Mouse (Mus musculus): ENCODE measurements around the gene Nsun7. TPM values are rescaled to one million over a fixed set of nuclear protein-coding genes. Genes with fewer than 3 reads are reported as not detected.

Gene Nsun7
- 1.3 and 1.6 TPM in 2 replicates for polyA plus RNA-seq (2015; fragmentation: Nextera tagmentation; extraction: Ambion mirVana)

GRCm38 (mm10) chr5:66259756-66260448, at the start of gene Nsun7:
TSS of gene Nsun7 (plus strand) at chr5:66259897.
- no peaks in the 10 kb centered on the region for H3K36me3 ChIP-seq
- peak within 1 kb of the TSS; percentile 52; the same call in 1 of the 2 replicates for H3K27ac ChIP-seq (replicated peaks)
- H3K9me3 ChIP-seq = no peaks in the 10 kb centered on the region
- under 1% methylated on average over 44 of the region's 44 CpGs for WGBS
- H3K4me1 ChIP-seq (replicated peaks) = peaks cover 14% of the 10 kb centered on the region
- no peaks in the 10 kb centered on the region for H3K27me3 ChIP-seq
- H3K4me2 ChIP-seq = peak within 1 kb of the TSS; percentile 88
- peak within 1 kb of the TSS; percentile 83 for H3K9ac ChIP-seq
- H3K4me3 ChIP-seq = peak within 1 kb of the TSS; percentile 66
- peak; percentile 90 for ATAC-seq (ENCODE audit: low read depth)

GRCm38 (mm10) chr5:66214395-66214935, 45.2 kb upstream of the Nsun7 start:
- no peaks in the 10 kb centered on the region for H3K9me3 ChIP-seq
- H3K9ac ChIP-seq = no peak overlapping the region
- H3K27ac ChIP-seq (replicated peaks) = no peak overlapping the region
- WGBS = 54% methylated on average over 7 of the region's 7 CpGs
- no peak overlapping the region for H3K4me2 ChIP-seq
- no peaks in the 10 kb centered on the region for H3K36me3 ChIP-seq
- no peak for ATAC-seq (ENCODE audit: low read depth)
- H3K27me3 ChIP-seq = no peaks in the 10 kb centered on the region
- no peak overlapping the region for H3K4me3 ChIP-seq
- H3K4me1 ChIP-seq (replicated peaks) = peaks cover 11% of the 10 kb centered on the region; the same call in 1 of the 2 replicates

DNA sequence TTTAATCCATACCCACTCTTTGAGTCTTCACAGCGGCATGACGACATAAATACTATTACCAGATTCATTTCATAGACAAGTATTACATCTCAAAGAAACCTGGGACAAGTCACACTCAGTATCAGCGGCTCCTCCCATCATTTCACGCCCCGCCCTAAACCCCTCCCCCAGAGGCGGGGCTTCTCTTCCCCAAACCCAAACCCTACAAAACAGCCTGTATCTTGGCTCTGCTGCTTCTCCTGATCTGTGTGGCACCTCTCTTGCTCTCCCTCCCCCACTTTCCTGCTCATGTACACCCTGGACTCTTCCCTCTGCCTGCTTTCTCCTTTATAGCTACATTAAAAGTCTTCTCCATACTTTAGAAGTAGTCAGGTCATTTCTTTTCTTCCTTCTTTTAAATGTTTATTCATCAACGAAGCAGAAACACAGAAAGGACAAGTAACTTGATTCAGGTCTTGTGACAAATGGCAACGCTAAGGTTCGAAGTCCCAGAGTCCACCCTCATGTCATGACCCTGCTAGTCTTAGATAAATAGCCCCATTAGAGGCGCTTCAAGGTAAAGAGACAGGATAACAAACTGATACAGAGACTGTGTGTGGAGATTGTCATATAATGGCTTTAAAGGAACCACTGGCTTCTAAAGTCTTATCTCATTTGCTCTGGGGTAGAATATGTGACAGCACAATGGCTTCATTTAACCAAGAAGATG, 44.0 kb upstream of the Nsun7 start:
- Histone ChIP-seq H3K4me3 (no peak overlapping the region), H3K36me3 (no peaks in the 10 kb centered on the region), H3K27ac (replicated peaks) (no peak overlapping the region), H3K4me1 (replicated peaks) (peaks cover 14% of the 10 kb centered on the region; the same call in 1 of the 2 replicates), H3K9me3 (no peaks in the 10 kb centered on the region), H3K27me3 (no peaks in the 10 kb centered on the region), H3K9ac (no peak overlapping the region), H3K4me2 (no peak overlapping the region)
- WGBS = 62% methylated on average over 10 of the region's 10 CpGs
- ATAC-seq (ENCODE audit: low read depth) = no peak

DNA sequence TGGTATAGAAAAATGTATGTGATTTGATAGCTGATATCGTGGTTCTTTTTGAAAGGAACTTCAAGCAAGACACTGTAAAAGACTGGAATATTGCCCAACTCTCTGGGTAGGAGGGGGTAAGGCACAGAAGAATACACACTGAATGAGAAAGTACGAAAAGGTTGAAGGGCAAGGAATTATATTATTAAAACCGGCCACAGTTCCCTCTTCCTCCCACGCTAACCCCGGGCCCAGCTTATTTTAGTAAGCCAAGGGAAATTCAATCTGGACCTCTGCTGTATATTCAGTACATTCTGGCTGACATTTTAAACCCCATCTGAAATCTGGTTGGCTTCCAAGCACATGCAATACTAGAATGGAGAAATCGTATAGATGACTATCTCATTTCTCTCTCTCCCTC, 40.0 kb upstream of the Nsun7 start:
- Histone ChIP-seq H3K27me3 (no peaks in the 10 kb centered on the region), H3K9me3 (no peaks in the 10 kb centered on the region), H3K36me3 (no peaks in the 10 kb centered on the region), H3K4me3 (no peak overlapping the region), H3K9ac (no peak overlapping the region), H3K4me1 (replicated peaks) (peaks cover 14% of the 10 kb centered on the region; the same call in 1 of the 2 replicates), H3K4me2 (no peak overlapping the region), H3K27ac (replicated peaks) (no peak overlapping the region)
- no peak for ATAC-seq (ENCODE audit: low read depth)
- WGBS = 73% methylated on average over 6 of the region's 6 CpGs

DNA sequence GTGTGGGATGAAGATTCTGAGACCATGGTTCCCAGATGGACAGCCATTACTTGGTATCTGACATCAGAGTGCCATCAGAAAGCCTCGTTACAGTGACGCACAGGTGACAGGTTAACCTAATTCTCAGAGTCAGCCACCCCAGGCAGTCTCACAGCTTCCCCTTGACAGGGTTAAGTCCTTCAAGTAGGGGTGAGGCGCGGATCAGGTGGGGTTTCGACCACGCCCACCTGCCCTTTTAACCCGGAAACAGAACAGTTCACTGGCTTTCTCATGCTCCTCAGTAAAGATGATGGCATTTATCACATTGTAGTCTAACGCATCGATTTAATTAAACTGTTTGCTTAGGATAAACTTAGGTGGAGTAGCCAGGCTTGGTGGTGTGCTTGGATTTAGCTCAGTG, 39.1 kb upstream of the Nsun7 start:
- Histone ChIP-seq H3K4me1 (replicated peaks) (peaks cover 14% of the 10 kb centered on the region; the same call in 1 of the 2 replicates), H3K27ac (replicated peaks) (no peak overlapping the region), H3K9me3 (no peaks in the 10 kb centered on the region), H3K9ac (no peak overlapping the region), H3K27me3 (no peaks in the 10 kb centered on the region), H3K4me3 (no peak overlapping the region), H3K36me3 (no peaks in the 10 kb centered on the region), H3K4me2 (no peak overlapping the region)
- ATAC-seq (ENCODE audit: low read depth) = no peak
- 83% methylated on average over 9 of the region's 9 CpGs for WGBS

- H3K9me3 ChIP-seq = no peaks in the 10 kb centered on the region
- WGBS = 91% methylated on average over 15 of the region's 15 CpGs
- no peaks in the 10 kb centered on the region for H3K36me3 ChIP-seq
- H3K4me3 ChIP-seq = no peak overlapping the region
- H3K4me1 ChIP-seq (replicated peaks) = peaks cover 14% of the 10 kb centered on the region; the same call in 1 of the 2 replicates
- H3K27ac ChIP-seq (replicated peaks) = no peak overlapping the region
- no peaks in the 10 kb centered on the region for H3K27me3 ChIP-seq
- no peak overlapping the region for H3K4me2 ChIP-seq
- H3K9ac ChIP-seq = no peak overlapping the region
- ATAC-seq (ENCODE audit: low read depth) = no peak
Observed at GRCm38 (mm10) chr5:66222916-66223315, 36.8 kb upstream of the Nsun7 start.

- H3K27ac ChIP-seq (replicated peaks) = no peak overlapping the region
- 93% methylated on average over 7 of the region's 7 CpGs for WGBS
- no peak overlapping the region for H3K4me2 ChIP-seq
- H3K9me3 ChIP-seq = no peaks in the 10 kb centered on the region
- no peaks in the 10 kb centered on the region for H3K36me3 ChIP-seq
- H3K27me3 ChIP-seq = no peaks in the 10 kb centered on the region
- no peak overlapping the region for H3K9ac ChIP-seq
- no peaks in the 10 kb centered on the region for H3K4me1 ChIP-seq (replicated peaks)
- ATAC-seq (ENCODE audit: low read depth) = no peak
- no peak overlapping the region for H3K4me3 ChIP-seq
Observed at GRCm38 (mm10) chr5:66226526-66226925, 33.2 kb upstream of the Nsun7 start.

- Histone ChIP-seq H3K4me1 (replicated peaks) (no peaks in the 10 kb centered on the region), H3K27me3 (no peaks in the 10 kb centered on the region), H3K4me3 (no peak overlapping the region), H3K9ac (no peak overlapping the region), H3K9me3 (no peaks in the 10 kb centered on the region), H3K36me3 (no peaks in the 10 kb centered on the region), H3K4me2 (no peak overlapping the region), H3K27ac (replicated peaks) (no peak overlapping the region)
- ATAC-seq (ENCODE audit: low read depth) = no peak
- WGBS = 92% methylated on average over 8 of the region's 8 CpGs
Observed at GRCm38 (mm10) chr5:66231660-66232269, 27.9 kb upstream of the Nsun7 start.

- WGBS = 57% methylated on average over 3 of the region's 3 CpGs
- no peak overlapping the region for H3K9ac ChIP-seq
- no peak overlapping the region for H3K27ac ChIP-seq (replicated peaks)
- no peak overlapping the region for H3K4me2 ChIP-seq
- no peak overlapping the region for H3K4me3 ChIP-seq
- H3K4me1 ChIP-seq (replicated peaks) = no peaks in the 10 kb centered on the region
- ATAC-seq (ENCODE audit: low read depth) = no peak
- H3K9me3 ChIP-seq = no peaks in the 10 kb centered on the region
- H3K27me3 ChIP-seq = no peaks in the 10 kb centered on the region
- H3K36me3 ChIP-seq = no peaks in the 10 kb centered on the region
Observed at GRCm38 (mm10) chr5:66232456-66232855, 27.2 kb upstream of the Nsun7 start.

DNA sequence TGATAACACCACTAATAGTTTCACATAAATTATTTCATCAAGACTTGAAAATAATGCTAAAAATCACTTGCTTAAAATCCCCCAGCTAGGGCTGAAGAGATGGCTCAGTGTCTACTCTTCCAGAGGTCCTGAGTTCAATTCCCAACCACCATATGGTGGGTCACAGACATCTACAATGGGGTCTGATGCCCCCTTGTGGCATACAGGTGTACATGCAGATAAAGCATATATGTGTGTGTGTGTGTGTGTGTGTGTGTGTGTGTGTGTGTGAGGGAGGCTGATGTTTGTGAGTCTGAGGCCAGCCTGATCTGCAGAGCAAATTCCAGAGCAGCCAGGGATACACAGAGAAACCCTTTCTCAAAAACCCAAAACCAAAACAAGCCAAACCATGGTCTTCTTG, 17.8 kb upstream of the Nsun7 start:
- H3K27me3 ChIP-seq = no peaks in the 10 kb centered on the region
- no peak overlapping the region for H3K4me3 ChIP-seq
- H3K27ac ChIP-seq (replicated peaks) = no peak overlapping the region
- no peak for ATAC-seq (ENCODE audit: low read depth)
- H3K4me2 ChIP-seq = no peak overlapping the region
- no peaks in the 10 kb centered on the region for H3K9me3 ChIP-seq
- no peaks in the 10 kb centered on the region for H3K36me3 ChIP-seq
- no peak overlapping the region for H3K9ac ChIP-seq
- H3K4me1 ChIP-seq (replicated peaks) = peaks cover 11% of the 10 kb centered on the region

DNA sequence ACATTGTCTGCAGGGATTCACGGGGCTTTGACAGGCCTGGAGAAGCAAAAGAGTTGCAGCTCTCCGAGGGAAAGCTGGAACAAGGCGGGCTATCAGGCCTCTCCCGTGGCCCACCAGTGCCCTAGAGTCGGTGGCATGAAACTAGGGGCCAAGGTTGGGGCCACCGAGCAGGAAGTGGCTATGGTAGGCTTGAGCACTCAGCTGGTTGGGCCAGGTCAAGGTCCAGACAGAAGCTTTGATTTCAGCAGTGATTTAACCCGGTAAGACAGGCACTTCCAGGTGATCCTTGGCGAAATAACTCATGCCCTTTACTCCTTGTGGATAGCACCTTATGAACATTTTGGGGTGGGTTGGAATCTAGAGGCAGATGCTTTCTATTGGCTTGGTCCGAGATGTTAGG, 16.2 kb upstream of the Nsun7 start:
- Histone ChIP-seq H3K27me3 (no peaks in the 10 kb centered on the region), H3K4me1 (replicated peaks) (peaks cover 11% of the 10 kb centered on the region), H3K9me3 (no peaks in the 10 kb centered on the region), H3K36me3 (no peaks in the 10 kb centered on the region), H3K4me3 (no peak overlapping the region), H3K9ac (no peak overlapping the region), H3K27ac (replicated peaks) (no peak overlapping the region), H3K4me2 (no peak overlapping the region)
- no peak for ATAC-seq (ENCODE audit: low read depth)
- 91% methylated on average over 9 of the region's 9 CpGs for WGBS

GRCm38 (mm10) chr5:66244043-66244660, 15.5 kb upstream of the Nsun7 start:
- Histone ChIP-seq H3K9ac (no peak overlapping the region), H3K4me1 (replicated peaks) (peaks cover 11% of the 10 kb centered on the region), H3K36me3 (no peaks in the 10 kb centered on the region), H3K27me3 (no peaks in the 10 kb centered on the region), H3K27ac (replicated peaks) (peak overlapping the region; percentile 46), H3K4me3 (no peak overlapping the region), H3K4me2 (no peak overlapping the region), H3K9me3 (no peaks in the 10 kb centered on the region)
- 47% methylated on average over 6 of the region's 6 CpGs for WGBS
- ATAC-seq (ENCODE audit: low read depth) = peak; percentile 69

All from neural tube, embryonic 13.5 days (tissue).